Mouse (Mus musculus) granulocyte monocyte progenitor cell, adult 5-6 weeks (primary cell): Measurements from ENCODE around the gene Rock2. TPM values are rescaled to one million over a fixed set of nuclear protein-coding genes. Genes with fewer than 3 reads are reported as not detected.
A peak's percentile ranks its signal among the peaks of the same experiment; 100 is the strongest.
"Not testable (repeated sequence)": the region's sequence is repeated elsewhere in the genome, so short reads cannot be mapped to it uniquely, and the experiment has no call there.

Experiments used
- ATAC-seq: replicated peaks from 2 replicates; pipeline ENCODE4 v1.8.0; 2016; ENCODE audit warnings: mild to moderate bottlenecking, moderate TSS enrichment, inconsistent platforms; ENCODE audit not compliant: poor library complexity, severe bottlenecking
- total RNA-seq, 2 experiments: library from RNA; stranded (forward) in 1 of 2; stranded (reverse) in 1 of 2; fragments of 200-712, 200-1000 nt in 1 of 2; fragments of >200 nt in 1 of 2; fragmentation: Nextera tagmentation in 1 of 2; gene quantifications; 2 replicates each; pipeline ENCODE4 v1.2.3; 2014 to 2017

The Rock2 gene
- total RNA-seq, 2 experiments from 2014 or later: 43.1 to 65.1 TPM

GRCm38 (mm10) chr12:16994291-16994690 is 99.6 kb downstream of the Rock2 start:
- no peak for ATAC-seq

- no peak for ATAC-seq
These were observed 101.6 kb downstream of the Rock2 start for GRCm38 (mm10) chr12:16996281-16996680.

- ATAC-seq: no peak
These were observed 102.3 kb downstream of the Rock2 start for GRCm38 (mm10) chr12:16996886-16997462.

GRCm38 (mm10) chr12:16999146-16999545 is 104.5 kb downstream of the Rock2 start:
- ATAC-seq: 0 out of 2 replicates have a peak, but pooled peaks have one; percentile 9

- peak; percentile 87 for ATAC-seq
These were observed 105.2 kb downstream of the Rock2 start, which contains the start of gene Pqlc3 for GRCm38 (mm10) chr12:16999739-17000497. Pqlc3 (minus strand) TSS chr12:17000408.

GRCm38 (mm10) chr12:17000628-17001027 is 105.9 kb downstream of the Rock2 start:
- peak; percentile 63 for ATAC-seq

- no peak for ATAC-seq
These were observed 106.5 kb downstream of the Rock2 start for GRCm38 (mm10) chr12:17001211-17001610.

GRCm38 (mm10) chr12:17009466-17009865 is 114.8 kb downstream of the Rock2 start:
- ATAC-seq: no peak

- peak; percentile 92 for ATAC-seq
These were observed 116.6 kb downstream of the Rock2 start, which contains the start of gene 2410004P03Rik for GRCm38 (mm10) chr12:17011100-17011870. 2410004P03Rik (minus strand) TSS chr12:17011727.

GRCm38 (mm10) chr12:17012067-17012899 is 117.6 kb downstream of the Rock2 start:
- no peak for ATAC-seq

GRCm38 (mm10) chr12:17015711-17016110 is 121.0 kb downstream of the Rock2 start:
- ATAC-seq: no peak

- peak; percentile 69 for ATAC-seq
These were observed 123.8 kb downstream of the Rock2 start for GRCm38 (mm10) chr12:17018468-17018867.

GRCm38 (mm10) chr12:17021125-17021524 is 126.4 kb downstream of the Rock2 start:
- not testable (repeated sequence) for ATAC-seq

GRCm38 (mm10) chr12:17022145-17022544 is 127.5 kb downstream of the Rock2 start:
- ATAC-seq: no peak

GRCm38 (mm10) chr12:17024554-17025110 is 129.9 kb downstream of the Rock2 start:
- ATAC-seq: no peak

GRCm38 (mm10) chr12:17032694-17033463 is 138.2 kb downstream of the Rock2 start:
- ATAC-seq: peak; percentile 45

GRCm38 (mm10) chr12:17033464-17033841 is 138.8 kb downstream of the Rock2 start:
- ATAC-seq: no peak

- ATAC-seq: no peak
These were observed 140.0 kb downstream of the Rock2 start for GRCm38 (mm10) chr12:17034671-17035070.

- no peak; the same call in 1 of the 2 replicates for ATAC-seq
These were observed 140.4 kb downstream of the Rock2 start for GRCm38 (mm10) chr12:17035128-17035527.
